Mouse (Mus musculus) Patski (cell line): ENCODE data around the gene Glyctk. TPM values are rescaled to one million over a fixed set of nuclear protein-coding genes. Genes with fewer than 3 reads are reported as not detected.

Experiments
- ATAC-seq: fragments of 100-300 bp; one replicate; pipeline ENCODE4 v1.8.0; 2021
- CTCF ChIA-PET: fragments of 350-600 bp; sonication (Branson Sonifier 250); formaldehyde crosslinking; loops from one replicate; lab custom pipeline; 2022; ENCODE audit warnings: inconsistent platforms; lab: Charles Lee
- POLR2A ChIA-PET: fragments of 350-600 bp; sonication (Branson Sonifier 250); formaldehyde crosslinking; loops from one replicate; lab custom pipeline; 2022; ENCODE audit warnings: antibody characterized with exemption, inconsistent platforms; lab: Charles Lee
- DNase-seq: peaks from one replicate; pipeline ENCODE4 v3.0.0-alpha.2; 2011; ENCODE audit warnings: low read depth, low spot score
- H3K27me3 ChIP-seq: fragments of 371-371 bp; one replicate; pipeline ENCODE4 v1.5.1; 2021
- CTCF ChIP-seq: fragments of 100-300 bp; IDR thresholded peaks from one replicate; pipeline ENCODE4 v1.5.1; 2021
- in situ Hi-C: fragments of 300-500 bp; cut with MboI; formaldehyde crosslinking; loops from 3 replicates; pipeline ENCODE4 v1.11.1; 2018; ENCODE audit warnings: low pct_unique_long_range_greater_than_20kb, mixed read lengths
- polyA plus RNA-seq: library from polyadenylated mRNA; unstranded; gene quantifications from one replicate; pipeline ENCODE4 v1.2.3, GENCODE M21; 2021

The Glyctk gene
- polyA plus RNA-seq, 1 experiment from 2014 or later, result 1.2 TPM

- no peak for TF ChIP-seq CTCF
- no peak for DNase-seq
- in situ Hi-C loops, result loop anchor here (25.0 kb wide), 1 partner anchor 1132 kb away; no protein-coding TSS in a partner anchor
- no peak for ATAC-seq
- POLR2A ChIA-PET, result no interaction called here
- H3K27me3 ChIP-seq, result no peaks in the 10 kb centered on the region
- CTCF ChIA-PET, result interaction anchor here (2.1 to 2.5 kb wide), 2 partner anchors 9 to 32 kb away, joined by 7 to 8 read pairs; no protein-coding TSS in a partner anchor
Observed at GRCm38 (mm10) chr9:106179964-106180363, 22.0 kb upstream of the Glyctk start.

- in situ Hi-C loops, result loop anchor here (25.0 kb wide), 1 partner anchor 1133 kb away; no protein-coding TSS in a partner anchor
- TF ChIP-seq CTCF, result no peak
- no peak for ATAC-seq
- H3K27me3 ChIP-seq, result no peaks in the 10 kb centered on the region
- CTCF ChIA-PET, result interaction anchor here (2.1 to 2.5 kb wide), 2 partner anchors 10 to 32 kb away, joined by 7 to 8 read pairs; no protein-coding TSS in a partner anchor
- POLR2A ChIA-PET, result no interaction called here
- DNase-seq, result no peak
Observed at GRCm38 (mm10) chr9:106179454-106179853, 21.5 kb upstream of the Glyctk start.

- TF ChIP-seq CTCF, result no peak
- ChIA-PET CTCF (interaction anchor here (0.8 kb wide), 1 partner anchor 14 kb away, joined by 3 read pairs; no protein-coding TSS in a partner anchor), POLR2A (interaction anchor here (0.8 to 1.1 kb wide), 2 partner anchors 12 to 22 kb away, joined by 3 read pairs; partner anchors contain the start of gene Ppm1m)
- no peaks in the 10 kb centered on the region for H3K27me3 ChIP-seq
- ATAC-seq (no peak), DNase-seq (no peak)
- in situ Hi-C loops, result loop anchor here (25.0 kb wide), 1 partner anchor 1135 kb away; no protein-coding TSS in a partner anchor
Observed at GRCm38 (mm10) chr9:106177799-106178198, 19.9 kb upstream of the Glyctk start.

- in situ Hi-C loops, result loop anchor here (25.0 kb wide), 1 partner anchor 1136 kb away; no protein-coding TSS in a partner anchor
- TF ChIP-seq CTCF, result no peak
- DNase-seq (no peak), ATAC-seq (no peak)
- ChIA-PET CTCF (interaction anchor here (0.8 kb wide), 1 partner anchor 13 kb away, joined by 3 read pairs; no protein-coding TSS in a partner anchor), POLR2A (interaction anchor here (0.8 kb wide), 1 partner anchor 23 kb away, joined by 3 read pairs; the partner anchor contains the start of gene Ppm1m)
- H3K27me3 ChIP-seq, result no peaks in the 10 kb centered on the region
Observed at GRCm38 (mm10) chr9:106176769-106177168, 18.8 kb upstream of the Glyctk start.

- H3K27me3 ChIP-seq, result no peaks in the 10 kb centered on the region
- ATAC-seq (no peak), DNase-seq (no peak)
- TF ChIP-seq CTCF, result no peak
- ChIA-PET POLR2A (no interaction called here), CTCF (no interaction called here)
- in situ Hi-C loops, result loop anchor here (25.0 kb wide), 1 partner anchor 1137 kb away; no protein-coding TSS in a partner anchor
Observed at GRCm38 (mm10) chr9:106175552-106176200, 17.7 kb upstream of the Glyctk start.

- in situ Hi-C loops, result no loop called here
- ATAC-seq, result no peak
- CTCF ChIA-PET, result interaction anchor here (1.0 to 3.6 kb wide), 5 partner anchors 9 to 303 kb away, joined by 3 to 16 read pairs (median 4); partner anchors contain the start of gene Parp3
Observed at GRCm38 (mm10) chr9:106173363-106173762, 15.4 kb upstream of the Glyctk start.

GRCm38 (mm10) chr9:106172527-106172926 is 14.6 kb upstream of the Glyctk start:
- ATAC-seq, result no peak
- CTCF ChIA-PET, result interaction anchor here (0.9 to 3.6 kb wide), 11 partner anchors 8 to 304 kb away, joined by 3 to 16 read pairs (median 4); partner anchors contain the start of genes Parp3, Poc1a and Twf2
- no peaks in the 10 kb centered on the region for H3K27me3 ChIP-seq
- in situ Hi-C loops, result no loop called here
- DNase-seq, result no peak
- TF ChIP-seq CTCF, result no peak
- POLR2A ChIA-PET, result interaction anchor here (5.5 kb wide), 1 partner anchor 13 kb away, joined by 30 read pairs; the partner anchor contains the start of gene Glyctk

More at GRCm38 (mm10) chr9:106173363-106173762, 15.4 kb upstream of the Glyctk start:
- POLR2A ChIA-PET, result interaction anchor here (0.6 to 5.5 kb wide), 3 partner anchors 14 to 36 kb away, joined by 3 to 30 read pairs (median 3); partner anchors contain the start of gene Glyctk
- no peak for TF ChIP-seq CTCF
- no peak for DNase-seq
- H3K27me3 ChIP-seq, result no peaks in the 10 kb centered on the region

- in situ Hi-C loops, result no loop called here
- POLR2A ChIA-PET, result interaction anchor here (1.2 to 5.5 kb wide), 4 partner anchors 12 to 28 kb away, joined by 3 to 30 read pairs (median 5); partner anchors contain the start of genes Glyctk and Ppm1m
Observed at GRCm38 (mm10) chr9:106171346-106172158, 13.6 kb upstream of the Glyctk start.

GRCm38 (mm10) chr9:106170556-106171345 is 12.8 kb upstream of the Glyctk start, which contains the start of gene Wdr82:
Gene Wdr82, plus strand, starts transcription at chr9:106170928.
- DNase-seq (peak; percentile 47), ATAC-seq (peak; percentile 90)
- ChIA-PET POLR2A (interaction anchor here (0.7 to 5.5 kb wide), 6 partner anchors 11 to 125 kb away, joined by 3 to 30 read pairs (median 5); partner anchors contain the start of genes Glyctk and Ppm1m), CTCF (interaction anchor here (1.9 to 3.6 kb wide), 2 partner anchors 21 to 110 kb away, joined by 7 to 16 read pairs; partner anchors contain the start of gene Poc1a)
- H3K27me3 ChIP-seq, result no peaks in the 10 kb centered on the region
- in situ Hi-C loops, result no loop called here
- no peak for TF ChIP-seq CTCF

More at GRCm38 (mm10) chr9:106171346-106172158, 13.6 kb upstream of the Glyctk start:
- CTCF ChIA-PET, result interaction anchor here (0.8 to 3.6 kb wide), 9 partner anchors 10 to 305 kb away, joined by 3 to 16 read pairs (median 4); partner anchors contain the start of genes Glyctk, Parp3, Poc1a and Twf2
- ATAC-seq, result peak; percentile 14
- no peaks in the 10 kb centered on the region for H3K27me3 ChIP-seq
- no peak for DNase-seq
- no peak for TF ChIP-seq CTCF
